Mouse (Mus musculus) cerebellum, adult 9-10 months (tissue): ENCODE data around the gene Slc3a2.

Source experiments
- DNase-seq: peaks from one replicate; pipeline ENCODE4 v3.0.0; 2022

Gene Slc3a2

DNA sequence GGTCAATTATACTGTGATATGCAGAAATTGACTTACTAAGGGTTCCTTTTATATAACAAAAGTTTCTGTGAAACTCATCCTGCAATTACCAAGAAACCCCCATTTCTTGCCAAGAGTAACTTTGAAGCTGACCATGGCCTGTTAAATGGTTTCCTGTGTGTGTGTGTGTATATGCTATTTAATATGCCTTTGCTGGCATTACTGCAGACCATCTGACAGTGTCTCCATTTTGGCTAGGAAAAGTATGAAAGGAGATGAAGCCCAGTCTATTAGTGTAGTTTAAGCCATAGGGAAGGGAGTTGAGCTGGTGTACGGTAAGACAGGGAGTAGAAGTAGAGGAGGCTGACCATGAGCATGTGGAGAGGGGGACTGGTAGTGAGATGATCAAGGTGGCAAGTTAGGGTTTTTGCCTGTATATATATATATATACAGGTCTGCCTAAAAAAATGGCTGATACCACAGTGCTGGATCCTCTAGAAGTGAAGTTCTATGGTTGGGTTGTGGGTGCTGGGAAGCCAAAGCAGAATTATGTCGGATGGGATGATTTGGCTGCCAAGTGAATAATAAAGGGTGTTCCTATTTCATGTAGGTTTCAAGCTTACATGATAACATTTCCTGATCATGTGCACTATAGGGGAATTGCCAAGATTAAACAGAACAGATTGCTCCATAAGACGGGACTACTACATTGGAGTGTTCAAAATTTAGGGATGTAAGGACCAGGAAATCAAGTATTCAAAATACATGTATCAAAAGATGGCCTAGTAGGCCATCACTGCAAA, 3.6 kb upstream of the Slc3a2 start:
- DNase-seq: no peak

DNA sequence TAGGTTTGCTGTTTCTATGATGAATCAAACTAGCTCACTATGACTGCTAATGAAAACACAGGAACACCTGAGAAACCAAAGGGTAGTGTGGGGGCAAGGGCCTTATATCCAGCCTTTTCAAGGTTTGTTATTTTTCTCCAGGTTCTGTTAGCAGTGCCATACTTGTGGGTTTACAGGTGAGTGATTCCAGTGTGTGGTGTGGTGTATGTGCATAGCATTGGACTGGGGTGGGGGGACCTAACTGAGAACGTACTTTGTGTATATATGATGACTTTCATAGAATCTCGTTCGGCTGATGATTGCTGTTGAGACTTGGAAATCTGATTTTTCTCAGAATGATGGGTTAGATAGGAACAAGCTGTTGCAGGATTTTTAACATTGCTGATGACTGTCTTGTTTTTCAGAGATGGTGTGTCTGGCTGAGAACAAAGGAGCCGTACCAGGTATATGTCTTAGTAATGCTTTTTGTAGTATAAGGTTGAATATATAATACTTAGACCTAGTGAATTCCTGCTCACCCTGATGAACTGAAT, 2.0 kb upstream of the Slc3a2 start:
- DNase-seq: no peak

DNA sequence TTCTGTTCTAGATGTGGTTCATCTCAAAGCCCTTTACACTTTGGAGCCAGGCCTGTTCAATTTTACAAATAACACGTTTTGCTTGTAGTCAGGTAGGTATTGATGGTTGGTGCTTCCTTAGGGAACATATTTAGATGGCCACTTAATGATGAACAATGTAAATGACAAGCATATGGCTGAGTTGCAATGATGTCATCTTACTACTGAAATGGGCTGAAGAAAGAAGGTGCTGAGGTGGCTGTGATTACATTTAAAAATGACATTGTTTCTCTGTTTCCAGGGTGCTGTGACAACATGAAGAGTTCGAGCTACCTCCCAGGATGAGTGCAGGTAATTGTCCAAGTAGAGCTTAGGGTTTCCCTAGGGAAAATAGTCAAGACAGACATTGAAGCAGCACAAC, 1.2 kb upstream of the Slc3a2 start:
- DNase-seq: peak; percentile 42

DNA sequence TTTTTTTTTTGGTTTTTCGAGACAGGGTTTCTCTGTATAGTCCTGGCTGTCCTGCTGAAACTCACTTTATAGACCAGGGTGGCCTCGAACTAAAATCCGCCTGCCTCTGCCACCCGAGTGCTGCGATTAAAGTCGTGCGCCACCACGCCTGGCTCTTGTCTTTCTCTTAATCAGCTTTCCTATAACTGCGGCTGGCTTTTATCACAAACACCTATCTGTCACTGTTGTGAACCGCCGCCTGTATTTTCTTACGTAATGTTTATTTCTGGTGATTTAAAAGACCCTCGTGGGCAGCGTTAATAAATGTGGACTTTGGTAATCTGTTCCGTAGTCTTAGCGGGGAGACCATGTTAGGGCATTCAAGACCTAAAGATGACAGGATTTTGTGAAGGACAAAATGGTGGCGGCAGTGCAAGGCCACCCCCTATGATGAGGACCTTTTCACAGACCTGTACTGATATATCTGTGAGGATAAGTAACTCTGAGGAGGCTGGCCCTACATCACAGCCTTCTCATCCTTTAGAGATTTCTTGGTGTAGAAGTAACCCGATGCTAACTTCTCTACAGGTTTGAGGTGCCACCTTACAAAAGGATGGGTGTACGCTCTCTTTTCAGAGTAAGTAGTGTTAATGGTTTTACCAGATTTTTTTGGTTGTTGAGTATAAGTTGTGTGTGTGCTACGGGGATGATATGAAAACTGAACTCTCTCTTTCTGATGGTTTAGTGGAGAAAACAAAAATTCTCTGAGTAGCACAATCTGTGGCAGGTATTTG, 591 bp upstream of the Slc3a2 start:
- peak; percentile 68 for DNase-seq

DNA sequence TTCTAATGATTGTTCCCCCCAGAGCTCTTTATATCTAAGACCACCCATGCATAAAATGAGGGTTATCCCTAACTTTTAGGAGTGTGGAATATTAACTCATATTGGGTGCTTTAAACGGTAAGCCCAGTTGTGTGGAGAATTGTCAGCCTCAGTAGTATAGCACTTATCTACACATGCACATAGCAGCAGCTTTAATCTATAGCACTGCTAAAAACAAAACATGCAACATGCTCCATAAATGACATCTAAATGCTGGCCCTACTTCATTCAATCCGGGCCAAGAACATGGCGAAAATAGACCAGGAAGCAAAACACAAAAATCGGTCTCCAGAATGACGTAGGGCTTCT, 636 bp downstream of the Slc3a2 start:
- DNase-seq: no peak

DNA sequence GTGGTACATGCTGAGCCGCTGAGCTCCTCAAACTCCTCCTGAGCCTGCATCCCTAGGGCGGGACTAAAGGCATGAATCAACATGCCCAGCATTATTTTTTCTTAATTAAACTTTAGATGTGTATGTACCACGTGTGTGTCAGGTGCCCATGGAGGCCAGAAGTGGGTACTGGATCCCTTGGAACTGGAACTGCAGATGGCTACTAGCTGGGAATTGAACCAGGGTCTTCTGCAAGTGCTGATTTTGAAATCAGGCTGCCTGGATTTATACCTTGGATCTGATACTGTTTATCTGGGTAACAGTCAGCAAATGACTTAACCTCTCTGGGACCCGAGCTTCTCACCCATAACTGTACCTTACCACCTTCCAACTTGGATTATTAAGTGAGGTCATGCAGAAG, 1.1 kb downstream of the Slc3a2 start:
- DNase-seq: peak; percentile 62

DNA sequence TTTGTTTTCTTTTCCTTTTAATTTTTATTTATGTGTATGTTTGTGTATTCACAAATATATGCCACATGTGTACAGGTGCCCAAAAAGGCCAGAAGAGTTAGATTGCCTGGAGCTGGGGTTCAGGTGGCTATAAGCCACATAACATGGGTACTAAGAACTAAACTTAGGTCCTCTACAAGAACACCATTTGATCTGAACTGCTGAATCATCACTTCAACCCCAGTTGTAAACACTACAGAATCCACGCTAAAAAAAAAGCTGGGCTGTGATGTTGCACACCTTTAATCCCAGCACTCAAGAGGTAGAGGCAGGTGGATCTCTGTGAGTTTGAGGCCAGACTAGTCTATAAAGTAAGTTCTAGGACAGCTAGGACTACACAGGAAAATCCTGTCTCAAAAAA, 1.8 kb downstream of the Slc3a2 start:
- DNase-seq: peak; percentile 47

DNA sequence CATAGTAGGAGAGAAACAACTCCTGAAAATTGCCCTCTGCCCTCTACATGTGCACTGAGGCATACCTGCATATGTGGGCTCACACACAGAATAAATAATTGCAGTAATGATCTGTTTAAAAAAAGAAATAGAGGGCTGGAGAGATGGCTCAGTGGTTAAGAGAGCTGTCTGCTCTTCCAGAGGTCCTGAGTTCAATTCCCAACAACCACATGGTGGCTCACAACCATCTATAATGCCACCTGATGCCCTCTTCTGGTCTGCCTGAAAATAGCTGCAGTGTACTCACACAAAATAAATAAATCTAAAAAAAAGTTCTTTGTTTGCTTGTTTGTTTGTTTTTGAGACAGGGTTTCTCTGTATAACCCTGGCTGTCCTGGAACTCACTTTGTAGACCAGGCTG, 4.1 kb downstream of the Slc3a2 start:
- DNase-seq: peak; percentile 43

DNA sequence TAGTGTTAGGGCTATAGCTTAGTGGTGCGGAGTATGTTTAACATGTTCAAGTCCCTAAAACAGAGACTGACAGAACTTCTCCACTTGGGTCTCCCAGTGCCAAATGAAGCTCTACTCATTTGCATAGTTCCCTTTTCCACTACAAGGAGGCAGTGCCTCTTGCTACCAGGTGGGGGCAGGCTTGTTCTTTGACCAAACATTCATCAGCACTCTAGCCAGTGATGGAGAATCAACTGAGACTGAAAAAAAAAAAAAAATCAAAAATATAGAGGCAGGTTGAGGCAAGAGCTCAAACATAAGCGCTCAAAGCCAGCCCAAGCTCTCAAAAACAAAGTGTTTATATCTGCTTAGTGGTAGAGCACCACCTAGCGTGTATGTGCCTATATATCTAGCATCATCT, 4.8 kb downstream of the Slc3a2 start:
- DNase-seq: peak; percentile 81

DNA sequence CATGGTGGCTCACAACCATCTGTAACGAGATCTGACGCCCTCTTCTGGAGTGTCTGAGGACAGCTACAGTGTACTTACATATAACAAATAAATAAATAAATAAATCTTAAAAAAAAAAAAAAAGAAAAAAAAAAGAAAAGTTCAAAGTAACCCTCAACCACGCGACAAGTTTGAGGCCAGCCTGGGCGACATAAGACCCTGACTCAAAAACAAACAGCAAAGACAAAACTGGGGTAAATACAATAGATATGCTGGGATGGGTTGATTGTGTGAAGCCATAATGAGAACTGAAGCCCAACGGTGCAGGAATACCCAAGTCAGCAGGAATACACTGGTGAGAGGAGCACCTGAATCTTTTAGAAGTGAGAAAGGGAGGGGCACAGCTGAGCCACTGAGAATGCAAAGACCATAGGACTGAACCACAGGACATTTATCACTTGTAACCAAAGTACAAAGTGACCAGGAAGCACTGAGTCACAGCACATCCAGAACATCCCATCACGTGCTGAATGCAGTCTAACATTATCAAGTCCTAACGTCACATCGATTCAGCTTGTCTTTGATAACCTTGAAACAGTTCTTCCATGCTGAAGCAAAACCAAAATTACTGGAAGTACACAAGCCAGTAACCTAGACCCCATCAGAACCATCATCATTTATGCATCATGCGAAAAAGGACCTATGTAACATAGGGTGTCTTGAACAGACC, 6.2 kb downstream of the Slc3a2 start:
- DNase-seq: peak; percentile 24

DNA sequence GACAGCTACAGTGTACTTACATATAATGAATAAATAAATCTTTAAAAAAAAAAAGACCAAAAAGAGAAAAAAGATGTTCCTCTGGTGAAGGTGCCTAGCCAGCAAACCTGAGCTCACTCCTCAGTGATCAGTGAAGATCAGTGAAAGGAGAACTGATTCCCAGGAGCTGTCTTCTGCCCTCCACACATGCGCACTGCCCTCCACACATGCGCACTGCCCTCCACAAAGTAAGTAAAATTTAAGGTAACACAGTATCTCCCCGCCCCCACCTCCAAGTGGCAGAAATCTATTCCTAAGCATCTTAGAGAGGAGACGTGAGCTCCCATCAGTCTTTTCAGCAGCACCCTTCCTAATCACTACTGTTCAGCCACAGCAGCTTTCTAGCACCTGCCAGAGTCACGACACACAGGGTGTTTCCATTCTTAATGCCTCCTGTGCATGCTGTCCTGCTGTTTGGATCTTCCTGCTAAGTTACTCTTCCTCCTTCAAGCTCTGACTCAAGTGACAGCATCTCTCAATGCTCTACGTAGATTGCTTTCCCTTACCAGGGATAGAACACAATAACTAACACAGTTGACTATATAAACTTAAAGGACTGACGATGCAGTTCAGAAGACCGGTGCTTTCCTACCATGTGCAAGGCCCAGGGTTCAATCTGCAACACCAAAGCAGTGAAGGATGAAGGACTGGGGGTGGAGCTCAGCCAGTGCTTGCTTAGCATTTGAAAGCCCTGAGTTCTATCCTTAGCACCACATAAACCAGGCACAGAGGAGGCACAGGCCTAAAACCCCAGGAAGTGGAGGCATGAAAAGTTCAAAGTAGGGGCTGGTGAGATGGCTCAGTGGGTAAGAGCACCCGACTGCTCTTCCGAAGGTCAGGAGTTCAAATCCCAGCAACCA, 7.1 kb downstream of the Slc3a2 start:
- peak; percentile 14 for DNase-seq

DNA sequence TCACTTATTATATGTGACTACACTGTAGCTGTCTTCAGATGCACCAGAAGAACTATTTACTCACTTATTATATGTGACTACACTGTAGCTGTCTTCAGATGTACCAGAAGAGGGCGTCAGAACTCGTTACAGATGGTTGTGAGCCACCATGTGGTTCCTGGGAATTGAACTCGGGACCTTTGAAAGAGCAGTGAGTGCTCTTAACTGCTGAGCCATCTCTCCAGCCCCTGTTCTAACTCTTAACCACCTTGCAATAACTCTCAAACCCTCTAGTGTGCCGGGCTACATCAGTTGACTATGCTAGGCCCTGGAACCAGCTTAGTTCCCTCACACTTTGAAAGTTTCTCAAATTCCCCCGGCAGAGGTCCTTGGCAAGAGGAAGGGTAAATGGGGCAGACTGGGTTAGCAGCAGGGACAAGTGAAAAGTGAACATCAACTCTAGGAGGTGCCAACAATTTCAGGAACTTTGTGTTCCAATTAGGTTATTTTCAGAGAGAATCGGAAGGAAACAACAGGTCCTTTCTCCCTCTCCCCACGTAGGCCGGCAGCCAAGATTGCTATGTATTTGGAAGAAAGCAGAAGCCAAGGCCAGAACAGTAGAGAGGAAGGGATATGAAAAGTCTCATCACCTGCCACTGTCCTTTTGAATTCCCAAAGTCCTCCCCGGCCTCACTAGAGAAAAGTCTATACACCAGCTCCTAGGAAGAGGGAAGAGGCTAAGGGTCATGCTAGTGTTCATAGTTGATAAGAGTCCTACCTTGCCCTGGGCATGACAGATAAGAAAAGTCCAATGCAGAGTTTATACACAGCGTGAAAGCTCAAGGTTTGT, 8.3 kb downstream of the Slc3a2 start:
- peak; percentile 38 for DNase-seq

DNA sequence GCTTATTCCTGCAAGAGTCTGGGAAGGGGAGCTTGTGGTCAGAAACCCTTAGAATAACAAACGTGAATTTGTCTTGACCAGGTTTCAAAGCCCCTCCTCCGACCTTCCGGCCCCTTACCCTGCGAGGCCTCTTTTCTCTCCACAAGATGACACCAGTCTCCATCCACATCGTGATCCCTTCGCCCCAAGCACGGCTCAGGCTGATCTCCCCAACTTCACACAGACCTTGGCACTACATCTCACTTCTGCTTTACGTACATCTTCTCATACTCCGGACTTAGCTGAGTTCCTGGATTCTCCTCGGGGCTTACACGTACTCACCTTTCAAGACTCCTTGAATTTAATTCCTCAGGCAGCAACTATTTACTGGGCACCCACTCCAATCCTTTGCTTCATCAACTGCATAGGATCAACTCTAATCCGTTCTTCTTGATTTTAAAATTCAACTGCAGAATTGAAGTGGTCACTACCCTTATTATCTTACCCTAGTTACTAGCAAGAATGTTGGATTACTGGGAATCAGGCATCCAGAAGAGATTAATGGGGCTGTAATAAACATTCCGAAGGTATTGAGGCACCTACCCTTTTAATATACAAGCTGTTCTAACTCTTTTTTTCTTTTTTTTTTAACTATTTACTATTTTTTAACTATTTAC, 9.0 kb downstream of the Slc3a2 start:
- DNase-seq: no peak

DNA sequence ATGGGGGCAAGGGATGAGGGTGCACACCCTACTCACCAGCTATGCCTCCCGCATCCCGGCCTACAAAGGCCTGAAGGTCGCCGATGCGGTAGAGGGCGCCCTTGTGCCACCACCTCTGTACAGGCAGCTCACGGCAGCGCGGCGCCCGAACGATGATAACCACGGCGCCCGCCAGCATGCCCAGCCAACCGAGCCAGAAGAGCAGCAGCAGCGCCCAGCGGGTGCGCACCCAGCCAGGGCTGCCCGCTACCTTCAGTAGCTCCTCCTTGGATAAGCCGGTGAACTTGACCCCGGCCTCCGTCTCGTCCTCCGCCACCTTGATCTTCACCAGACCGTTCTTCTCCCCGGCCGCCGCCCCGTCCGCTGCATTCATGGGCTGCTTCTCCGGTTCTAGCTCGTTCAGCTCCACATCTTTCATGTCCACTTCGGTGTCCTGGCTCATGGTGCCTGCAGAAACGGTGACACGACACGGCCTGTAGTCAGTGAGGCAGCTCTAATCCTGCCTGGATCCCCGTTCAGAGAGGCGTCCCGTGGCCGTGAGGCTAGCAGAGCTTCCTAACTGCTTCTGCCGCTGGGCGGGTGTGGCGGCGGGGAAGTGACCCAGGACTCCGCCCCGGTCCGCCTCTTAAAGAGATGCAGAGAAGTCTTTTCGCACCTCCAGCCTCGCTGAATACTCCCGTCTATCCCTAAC, 9.7 kb downstream of the Slc3a2 start:
- DNase-seq: peak; percentile 91

DNA sequence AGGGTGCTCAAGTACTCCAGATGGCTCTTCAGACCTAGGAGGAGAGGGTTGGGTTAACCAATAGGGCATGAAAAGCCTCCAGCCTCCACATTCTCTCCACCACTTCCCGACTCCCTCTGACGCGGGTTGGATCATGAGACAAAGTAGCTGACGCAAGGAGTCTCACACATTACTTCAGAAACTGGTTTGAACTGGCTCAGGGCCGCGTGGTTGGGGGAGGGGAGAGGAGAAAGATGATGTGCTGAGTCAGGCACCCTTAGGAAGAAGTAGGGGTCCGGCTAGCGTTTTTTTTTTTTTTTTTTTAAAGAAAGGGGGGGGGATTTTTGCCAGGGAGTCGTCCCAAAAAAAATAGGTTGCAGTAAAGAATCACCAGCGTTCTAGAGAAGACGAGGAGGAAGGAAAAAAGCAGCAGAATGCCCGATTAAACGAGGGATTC, 10.3 kb downstream of the Slc3a2 start:
- peak; percentile 71 for DNase-seq

DNA sequence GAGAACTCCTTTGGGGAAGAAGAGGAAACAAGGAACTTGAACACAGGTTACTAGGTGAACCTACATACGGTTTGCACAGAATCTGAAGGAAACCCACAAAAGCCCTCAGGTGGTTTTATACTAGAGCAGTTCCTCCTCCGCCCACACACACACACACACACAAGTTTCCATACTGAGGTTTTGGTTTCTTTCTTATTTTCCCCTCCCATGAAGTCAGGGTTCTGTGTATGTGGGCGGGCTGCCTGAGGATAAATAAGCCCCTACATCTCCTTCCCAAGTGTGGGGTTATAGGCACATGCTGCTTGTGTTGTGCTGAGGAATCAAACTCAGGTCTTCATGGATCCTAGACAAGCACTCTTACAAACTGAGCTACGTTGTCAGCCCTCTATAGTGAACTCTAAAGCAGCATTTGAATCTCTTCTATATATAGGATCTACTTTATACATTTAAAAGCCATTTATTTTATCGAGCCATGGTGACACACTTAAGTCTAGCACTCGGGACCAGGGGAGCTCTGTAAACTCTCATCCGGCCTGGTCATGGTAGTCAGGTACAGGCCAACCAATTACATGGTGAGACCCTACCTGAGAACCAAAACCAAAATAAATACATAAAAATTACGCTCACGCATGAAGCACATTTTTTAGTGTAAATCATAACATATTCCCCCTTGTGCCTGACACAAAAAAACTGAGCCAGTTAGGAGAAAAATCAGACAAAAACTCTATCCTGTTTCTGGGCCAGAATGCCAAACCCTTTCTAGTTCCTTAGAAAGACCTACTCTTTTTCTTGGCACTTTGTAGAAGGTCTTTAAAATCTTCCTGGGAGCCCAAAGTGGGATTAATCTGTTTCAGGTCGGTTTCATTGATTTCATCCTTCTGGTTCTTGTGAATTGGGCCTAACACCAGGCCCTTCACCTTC, 11.0 kb downstream of the Slc3a2 start:
- DNase-seq: peak; percentile 30

DNA sequence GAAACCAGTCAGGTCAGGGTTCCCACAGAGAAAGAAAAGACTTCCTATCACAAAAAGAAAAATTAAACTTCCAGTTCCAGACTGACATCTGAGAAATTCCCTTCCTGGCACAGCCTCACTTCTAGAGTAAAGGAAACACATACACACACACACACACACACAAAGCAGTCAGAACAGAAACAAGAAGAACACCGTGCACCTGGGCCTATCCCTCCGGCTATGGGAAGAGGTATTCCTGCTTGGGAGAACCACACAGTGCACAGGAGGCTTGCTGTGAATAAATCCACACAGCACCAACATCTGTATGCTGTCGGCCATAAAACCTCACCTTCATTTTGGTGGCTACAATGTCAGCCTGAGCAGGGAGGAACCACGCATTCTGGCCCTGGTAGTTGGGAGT, 11.7 kb downstream of the Slc3a2 start:
- peak; percentile 37 for DNase-seq

DNA sequence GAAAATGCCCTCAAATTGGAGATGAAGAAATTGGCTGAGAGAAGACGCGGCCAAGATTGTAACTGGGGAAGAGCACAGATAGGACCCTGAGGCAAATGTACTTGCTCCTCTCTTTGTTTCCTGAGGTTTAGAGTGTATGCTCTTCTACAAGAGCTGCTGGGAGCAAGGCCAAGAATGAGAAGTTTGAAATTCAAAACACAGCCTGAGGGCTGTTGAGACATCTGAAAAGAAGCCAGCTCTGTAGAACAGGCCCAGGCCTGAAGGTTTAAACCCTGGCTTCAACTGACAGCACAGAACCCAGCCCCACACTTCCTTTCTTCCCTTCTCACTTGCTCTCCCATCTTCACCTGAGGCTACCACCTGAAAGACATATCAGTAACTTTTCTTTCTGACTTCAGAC, 13.1 kb downstream of the Slc3a2 start:
- DNase-seq: peak; percentile 32

DNA sequence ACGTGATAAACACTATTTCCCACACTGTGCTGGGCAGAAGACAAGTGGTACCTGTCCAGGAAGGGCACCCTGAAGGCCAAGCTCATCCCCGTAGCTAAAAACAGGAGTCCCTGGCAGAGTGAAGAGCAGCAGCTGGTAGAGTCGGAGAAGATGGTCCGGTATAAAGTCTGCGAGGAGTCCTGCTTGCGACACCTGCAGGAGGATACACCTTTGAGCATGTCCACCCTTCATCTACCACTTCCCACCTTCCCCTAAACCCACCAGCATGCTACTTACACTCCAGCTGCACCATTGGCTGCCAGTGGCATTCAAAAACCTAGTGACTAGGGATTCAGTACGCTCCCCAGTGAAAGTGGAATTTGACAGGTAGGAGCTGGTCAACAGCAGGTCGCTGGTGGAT, 14.2 kb downstream of the Slc3a2 start:
- no peak for DNase-seq
